Mouse (Mus musculus) heart, adult 18-20 months (tissue): ENCODE results near the gene Ggct. TPM values are rescaled to one million over a fixed set of nuclear protein-coding genes. Genes with fewer than 3 reads are reported as not detected.
"Not testable (repeated sequence)": the region's sequence is repeated elsewhere in the genome, so short reads cannot be mapped to it uniquely, and the experiment has no call there.

ENCODE experiments used
- DNase-seq, 2 experiments: peaks; one replicate each; pipeline ENCODE4 v3.0.0; 2021 to 2022; ENCODE audit warnings: mixed read lengths in 1 of 2
- total RNA-seq, 2 experiments: library from RNA; stranded (reverse); gene quantifications; 2 replicates each; pipeline ENCODE4 v1.2.3; 2021

Gene Ggct
- total RNA-seq, 2 experiments from 2014 or later: 21.5 to 28.2 TPM

DNA sequence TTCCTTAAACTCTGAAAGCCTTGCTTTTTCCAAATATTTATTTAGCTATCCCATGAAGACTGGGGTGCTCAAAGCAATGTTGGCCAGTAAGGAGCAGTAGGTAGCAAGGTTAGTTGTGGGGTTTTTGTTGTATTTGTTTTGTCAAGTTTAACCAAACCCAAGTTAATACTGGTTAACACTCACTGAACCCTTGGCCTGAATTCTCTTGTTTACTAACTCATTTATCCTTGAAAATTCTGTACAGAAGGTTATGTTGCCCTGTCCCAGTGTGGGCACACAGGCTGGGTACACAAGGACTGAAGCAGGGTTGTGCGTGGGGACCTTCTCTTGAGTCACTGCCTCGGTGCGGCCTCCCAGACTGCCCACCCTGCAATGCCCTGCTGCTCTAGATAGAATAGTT, 3.6 kb upstream of the Ggct start:
- no peak for DNase-seq

DNA sequence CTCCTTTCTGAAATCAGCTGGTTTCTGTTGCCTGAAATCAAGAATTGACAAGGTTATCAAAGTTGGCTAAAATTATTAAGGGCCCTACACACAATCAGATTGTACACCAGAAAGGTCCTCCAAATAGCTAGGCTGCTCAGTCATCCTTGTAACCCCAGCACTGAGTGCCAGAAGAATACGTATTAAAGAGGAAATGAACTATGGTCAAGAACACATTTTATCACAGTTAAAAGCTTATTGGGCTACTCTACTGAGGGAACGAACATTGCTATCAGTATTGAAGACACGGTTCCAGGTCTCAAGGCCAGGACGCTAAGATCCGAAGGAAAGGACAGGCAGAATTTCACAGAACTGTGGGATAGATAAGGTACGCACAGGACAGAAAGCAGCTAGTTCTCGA, 609 bp downstream of the Ggct start:
- no peak for DNase-seq

DNA sequence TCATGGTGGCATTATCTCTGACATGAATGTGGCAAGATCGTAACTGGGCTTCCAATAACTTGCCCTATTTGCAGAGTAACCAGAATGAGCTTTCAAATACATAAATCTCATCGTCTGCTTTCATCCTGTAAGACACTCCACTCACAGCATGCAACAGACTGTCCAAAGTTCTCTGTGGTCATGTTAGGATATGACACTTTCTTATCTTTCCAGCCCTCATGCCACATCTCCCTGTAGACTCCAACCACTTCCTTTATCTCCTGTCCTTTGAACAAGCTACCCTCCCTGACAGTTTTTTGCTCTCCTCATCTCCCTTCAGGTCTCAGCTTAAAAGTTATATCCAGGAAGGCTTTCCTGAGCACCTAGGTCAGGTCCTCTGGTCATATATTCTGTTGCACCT, 1.6 kb downstream of the Ggct start:
- DNase-seq: no peak

DNA sequence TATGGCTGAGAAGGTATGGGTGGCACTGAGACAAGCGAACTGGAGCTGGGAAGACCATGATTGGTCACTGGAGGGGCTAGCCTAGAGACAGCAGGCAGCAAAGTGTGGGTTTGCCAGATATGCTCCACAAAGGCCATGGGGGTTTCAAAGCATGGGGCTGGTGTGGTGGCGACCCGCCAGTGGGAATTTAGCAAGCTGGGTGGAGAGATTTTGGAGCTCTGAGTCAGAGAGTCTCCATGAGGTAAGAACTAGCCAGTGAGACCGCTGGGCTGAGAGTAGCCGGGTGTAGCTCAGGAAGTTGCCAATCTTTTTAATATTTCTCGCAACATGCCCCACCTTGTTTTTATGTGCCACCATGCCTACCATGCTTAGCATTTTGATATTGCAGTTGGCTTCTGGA, 4.6 kb downstream of the Ggct start:
- DNase-seq: no peak

DNA sequence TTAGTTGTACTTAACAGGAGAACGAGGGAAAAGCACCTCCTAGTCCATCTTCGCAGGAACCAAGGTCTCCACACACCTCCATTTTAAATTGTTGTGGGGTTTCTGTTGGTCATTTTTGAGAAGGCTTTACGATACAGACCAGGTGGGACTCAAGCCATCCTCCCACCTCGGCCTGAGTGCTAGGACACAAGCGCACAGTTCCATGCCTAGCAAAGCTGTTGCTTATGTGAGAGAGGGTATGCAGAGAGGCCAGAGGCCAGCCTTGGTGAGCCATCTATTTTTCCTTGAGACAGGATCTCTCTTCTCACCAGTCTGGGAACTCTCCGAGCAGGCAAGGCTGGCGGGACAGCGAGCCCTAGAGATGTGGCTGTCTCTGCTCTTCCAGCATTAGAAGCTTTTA, 8.7 kb downstream of the Ggct start:
- DNase-seq: no peak

GRCm38 (mm10) chr6:54983526-54984050, 9.2 kb downstream of the Ggct start:
- DNase-seq: no peak

DNA sequence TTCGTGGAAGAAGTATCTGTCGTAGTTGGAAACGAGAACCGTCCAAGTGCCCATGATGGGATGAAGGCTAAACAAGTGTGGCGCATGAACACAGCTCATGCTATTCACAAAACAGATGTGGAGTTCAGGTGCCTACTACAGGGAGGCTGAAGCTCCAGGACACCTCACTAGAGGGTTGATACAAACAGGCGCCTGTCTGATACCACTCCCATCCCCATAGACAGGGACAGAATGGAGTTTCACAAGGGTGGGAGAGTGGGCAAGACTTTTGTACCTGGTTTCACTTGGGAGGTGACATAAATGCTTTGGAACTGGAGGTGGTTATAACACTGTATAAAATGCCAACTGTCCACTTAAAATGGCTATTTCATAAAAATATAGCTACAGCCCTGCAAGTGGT, 13.3 kb downstream of the Ggct start:
- no peak for DNase-seq

- DNase-seq: peak in 1 of 2 experiments; percentile 66
These were observed 17.1 kb downstream of the Ggct start for GRCm38 (mm10) chr6:54975616-54976015.

DNA sequence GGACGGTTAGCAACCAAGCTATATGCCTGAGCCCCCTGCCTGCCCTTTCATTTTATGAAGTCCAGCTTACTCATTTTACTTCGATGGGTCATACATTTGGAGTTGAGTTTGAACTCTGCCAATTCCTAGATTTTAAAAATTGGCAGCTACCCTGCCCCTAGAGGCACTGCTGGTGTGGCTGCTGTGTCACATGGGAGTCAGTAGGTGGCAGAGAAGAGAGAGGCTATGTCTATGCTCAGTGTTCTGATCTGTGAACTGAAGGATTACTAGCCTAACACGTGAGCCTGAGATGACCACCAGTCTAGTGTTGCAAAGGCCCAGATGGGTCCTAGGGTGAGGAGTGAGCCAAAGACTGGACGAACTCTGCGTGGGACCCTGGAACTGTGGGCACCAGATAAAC, 18.2 kb downstream of the Ggct start:
- peak; percentile 48 to 49 for DNase-seq

- peak; percentile 61 to 67 for DNase-seq
These were observed 19.9 kb downstream of the Ggct start for GRCm38 (mm10) chr6:54972929-54973211.

GRCm38 (mm10) chr6:54972111-54972928, 20.4 kb downstream of the Ggct start, which contains the start of gene Nod1:
Nod1 (minus strand) TSS chr6:54972612.
- peak; percentile 91 to 95 for DNase-seq

- DNase-seq: peak; percentile 73 to 74
These were observed 21.0 kb downstream of the Ggct start for GRCm38 (mm10) chr6:54971731-54972110.

- DNase-seq: no peak
These were observed 22.2 kb downstream of the Ggct start for GRCm38 (mm10) chr6:54970506-54970905.

DNA sequence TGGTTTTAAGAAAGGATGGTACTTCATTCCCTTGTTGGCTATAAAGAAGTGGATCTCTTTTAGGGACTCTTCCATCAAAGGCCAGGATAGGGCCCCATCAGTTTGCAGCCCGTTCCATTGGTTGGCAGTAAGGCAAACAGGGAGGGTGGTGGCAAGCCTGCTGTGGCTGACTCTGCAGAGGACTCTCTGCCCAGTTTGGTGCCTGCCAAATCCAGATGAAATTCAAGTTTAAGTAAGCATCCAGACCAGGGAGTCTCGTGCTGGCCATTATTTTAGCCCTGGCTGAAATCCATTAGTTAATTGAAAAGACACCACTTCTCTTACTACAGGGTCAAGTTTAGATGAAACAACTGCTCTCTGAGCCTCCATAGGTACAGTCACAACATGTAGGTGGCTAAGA, 22.9 kb downstream of the Ggct start:
- DNase-seq: peak in 1 of 2 experiments; percentile 48

- DNase-seq: no peak
These were observed 25.2 kb downstream of the Ggct start for GRCm38 (mm10) chr6:54967591-54967990.

DNA sequence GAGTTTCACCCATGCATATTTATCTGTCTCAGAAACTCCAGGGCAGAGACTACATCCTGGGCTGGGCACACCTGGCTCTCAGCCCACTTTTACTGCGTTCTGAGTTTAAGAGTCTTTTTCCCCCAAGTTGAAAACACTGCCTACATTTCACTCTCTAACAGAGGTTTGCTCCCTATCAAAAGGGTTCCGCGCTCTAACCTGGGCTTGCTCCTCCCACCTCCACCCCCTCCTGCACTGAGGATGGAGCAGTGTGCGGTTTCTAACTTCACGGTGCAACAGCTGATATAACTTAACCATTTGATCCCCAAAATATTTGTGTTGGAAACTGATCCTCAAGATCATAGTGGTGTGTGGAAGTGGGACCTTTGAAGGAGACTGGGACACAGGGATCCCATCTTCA, 27.5 kb downstream of the Ggct start:
- no peak for DNase-seq

DNA sequence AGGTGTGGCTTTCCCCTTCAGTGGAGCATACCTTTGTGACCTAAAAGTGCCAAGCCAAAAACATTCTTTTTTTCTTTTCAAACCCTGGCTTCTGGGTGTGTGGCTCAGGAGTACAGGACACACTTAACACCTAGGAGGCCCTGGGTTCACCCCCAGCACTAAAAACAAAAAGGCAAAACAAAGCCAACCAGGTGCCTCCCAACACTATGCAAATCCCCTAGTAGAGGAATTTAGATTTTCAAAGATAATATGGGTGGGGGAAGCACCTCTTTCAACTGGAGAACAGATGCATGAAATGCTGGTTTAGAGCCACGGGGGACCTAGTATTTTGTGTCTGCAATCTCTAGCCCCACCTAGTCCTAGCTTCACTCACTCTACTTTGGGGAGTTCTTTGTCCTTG, 28.0 kb downstream of the Ggct start:
- no peak for DNase-seq

GRCm38 (mm10) chr6:54963599-54963998, 29.2 kb downstream of the Ggct start:
- no peak for DNase-seq

- DNase-seq: peak; percentile 61 to 77
These were observed 35.1 kb downstream of the Ggct start for GRCm38 (mm10) chr6:54957655-54958054.

DNA sequence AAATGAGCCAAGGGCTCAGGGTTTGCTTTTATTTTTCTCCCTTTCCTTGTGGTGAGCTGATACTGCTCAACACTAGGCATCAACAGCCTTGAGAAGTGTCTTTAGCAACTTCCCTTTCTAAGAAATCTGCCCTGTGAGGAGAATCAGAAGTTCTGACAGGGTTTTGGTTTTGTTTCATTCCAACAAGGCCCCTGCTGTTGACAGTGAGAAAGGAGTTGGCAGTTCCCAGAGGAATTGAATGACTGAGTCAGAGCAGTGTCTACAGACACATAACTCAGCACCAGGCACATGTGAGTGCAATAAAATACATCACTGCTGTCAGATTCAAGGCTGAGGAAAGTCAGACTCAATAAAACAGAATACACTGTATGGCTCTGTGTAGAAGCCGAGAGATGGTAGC, 36.3 kb downstream of the Ggct start:
- peak; percentile 45 to 67 for DNase-seq

DNA sequence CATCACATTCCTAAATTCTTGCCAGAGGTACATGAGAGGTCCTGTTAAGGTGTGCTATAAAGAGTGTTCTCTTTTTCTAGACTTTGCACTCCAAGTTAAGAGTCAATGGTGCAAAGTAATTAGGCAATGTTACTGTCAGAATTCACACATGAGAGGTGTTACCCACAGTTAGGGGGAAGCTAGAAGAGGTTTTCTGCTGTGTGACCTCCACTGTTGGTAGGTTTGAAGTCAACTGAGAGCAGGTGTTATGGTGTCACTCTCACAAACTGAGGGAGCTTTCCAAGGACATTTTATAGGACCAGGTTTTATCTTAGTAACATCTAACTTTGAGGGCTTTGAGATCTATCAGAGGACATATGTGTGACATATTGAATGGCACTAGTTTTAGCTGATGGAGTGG, 36.8 kb downstream of the Ggct start:
- DNase-seq: no peak

- DNase-seq: peak; percentile 78 to 90
These were observed 37.9 kb downstream of the Ggct start for GRCm38 (mm10) chr6:54954659-54955414.

GRCm38 (mm10) chr6:54953399-54953798, 39.4 kb downstream of the Ggct start:
- DNase-seq: not testable (repeated sequence)

DNA sequence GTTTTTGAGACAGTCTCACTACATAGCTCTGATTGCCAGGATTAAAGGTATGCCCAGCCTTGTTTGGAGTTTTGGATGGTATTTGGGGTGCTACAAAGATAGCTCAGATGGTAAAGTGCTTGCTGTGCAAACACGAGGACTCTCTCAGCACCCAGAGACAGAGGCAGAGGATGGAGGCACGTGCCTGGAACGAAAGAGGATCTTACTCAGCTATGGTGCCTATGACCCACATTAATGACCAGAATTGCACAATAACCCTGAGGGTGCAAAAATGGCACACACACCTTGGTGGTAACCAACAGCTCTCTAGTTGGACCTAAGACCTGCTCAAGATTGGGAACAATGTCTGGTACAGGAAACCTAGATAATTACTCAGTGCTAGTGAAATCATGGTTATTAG, 40.2 kb downstream of the Ggct start:
- no peak for DNase-seq
